Mouse (Mus musculus): ENCODE results near the gene Tarbp2. TPM values are rescaled to one million over a fixed set of nuclear protein-coding genes. Genes with fewer than 3 reads are reported as not detected.

Gene Tarbp2
- polyA plus RNA-seq, 1 experiment = 67.5 TPM

- Histone ChIP-seq H3K27ac (ENCODE audit: control insufficient read depth, insufficient read depth, low read depth, low read length, poor library complexity) (no peak overlapping the region), H3K4me1 (ENCODE audit: control insufficient read depth, insufficient read depth, low read length) (no peaks in the 10 kb centered on the region), H3K4me3 (replicated peaks; ENCODE audit: control insufficient read depth, low read depth, low read length) (no peak overlapping the region)
- 76% methylated on average over 4 of the region's 4 CpGs for WGBS
- no peak for TF ChIP-seq CTCF (IDR thresholded peaks at IDR 0.05; ENCODE audit: control insufficient read depth, insufficient read depth, low read length)
- TF ChIP-seq POLR2A (IDR thresholded peaks at IDR 0.05; ENCODE audit: borderline replicate concordance, control insufficient read depth, low read depth, low read length) = no peak
Observed at GRCm38 (mm10) chr15:102521480-102521879, 3.5 kb downstream of the Tarbp2 start.

GRCm38 (mm10) chr15:102524892-102525485 is 7.0 kb downstream of the Tarbp2 start, which contains the start of gene Npff:
Gene Npff (minus strand): TSS chr15:102524942.
- Histone ChIP-seq H3K4me3 (replicated peaks; ENCODE audit: control insufficient read depth, low read depth, low read length) (no peak within 1 kb of the TSS), H3K27ac (ENCODE audit: control insufficient read depth, insufficient read depth, low read depth, low read length, poor library complexity) (0 out of 2 replicates have a peak within 1 kb of the TSS, but pooled peaks have one; percentile 17), H3K4me1 (ENCODE audit: control insufficient read depth, insufficient read depth, low read length) (no peaks in the 10 kb centered on the region)
- TF ChIP-seq POLR2A (IDR thresholded peaks at IDR 0.05; ENCODE audit: borderline replicate concordance, control insufficient read depth, low read depth, low read length) (no peak), CTCF (IDR thresholded peaks at IDR 0.05; ENCODE audit: control insufficient read depth, insufficient read depth, low read length) (peak; percentile 94)
- WGBS = 22% methylated on average over 3 of the region's 3 CpGs

- TF ChIP-seq POLR2A (IDR thresholded peaks at IDR 0.05; ENCODE audit: borderline replicate concordance, control insufficient read depth, low read depth, low read length) = no peak
- TF ChIP-seq CTCF (IDR thresholded peaks at IDR 0.05; ENCODE audit: control insufficient read depth, insufficient read depth, low read length) = no peak
- H3K27ac ChIP-seq (ENCODE audit: control insufficient read depth, insufficient read depth, low read depth, low read length, poor library complexity) = no peak overlapping the region
- WGBS = 65% methylated on average over 6 of the region's 6 CpGs
- H3K4me3 ChIP-seq (replicated peaks; ENCODE audit: control insufficient read depth, low read depth, low read length) = no peak overlapping the region
- no peaks in the 10 kb centered on the region for H3K4me1 ChIP-seq (ENCODE audit: control insufficient read depth, insufficient read depth, low read length)
Observed at GRCm38 (mm10) chr15:102526111-102527002, 8.4 kb downstream of the Tarbp2 start.

GRCm38 (mm10) chr15:102527936-102528335 is 9.9 kb downstream of the Tarbp2 start:
- Histone ChIP-seq H3K4me1 (ENCODE audit: control insufficient read depth, insufficient read depth, low read length) (no peaks in the 10 kb centered on the region), H3K27ac (ENCODE audit: control insufficient read depth, insufficient read depth, low read depth, low read length, poor library complexity) (no peak overlapping the region), H3K4me3 (replicated peaks; ENCODE audit: control insufficient read depth, low read depth, low read length) (no peak overlapping the region)
- no peak for TF ChIP-seq POLR2A (IDR thresholded peaks at IDR 0.05; ENCODE audit: borderline replicate concordance, control insufficient read depth, low read depth, low read length)
- TF ChIP-seq CTCF (IDR thresholded peaks at IDR 0.05; ENCODE audit: control insufficient read depth, insufficient read depth, low read length) = peak; percentile 51
- WGBS = 77% methylated on average over 3 of the region's 3 CpGs

- H3K4me3 ChIP-seq (replicated peaks; ENCODE audit: control insufficient read depth, low read depth, low read length) = no peak overlapping the region
- H3K27ac ChIP-seq (ENCODE audit: control insufficient read depth, insufficient read depth, low read depth, low read length, poor library complexity) = no peak overlapping the region
- WGBS = 84% methylated on average over 1 of the region's 1 CpGs
- H3K4me1 ChIP-seq (ENCODE audit: control insufficient read depth, insufficient read depth, low read length) = no peaks in the 10 kb centered on the region
- TF ChIP-seq CTCF (IDR thresholded peaks at IDR 0.05; ENCODE audit: control insufficient read depth, insufficient read depth, low read length) (no peak), POLR2A (IDR thresholded peaks at IDR 0.05; ENCODE audit: borderline replicate concordance, control insufficient read depth, low read depth, low read length) (no peak)
Observed at GRCm38 (mm10) chr15:102528396-102528795, 10.4 kb downstream of the Tarbp2 start.

GRCm38 (mm10) chr15:102530566-102530965 is 12.6 kb downstream of the Tarbp2 start:
- H3K4me3 ChIP-seq (replicated peaks; ENCODE audit: control insufficient read depth, low read depth, low read length) = no peak overlapping the region
- no peak for TF ChIP-seq POLR2A (IDR thresholded peaks at IDR 0.05; ENCODE audit: borderline replicate concordance, control insufficient read depth, low read depth, low read length)
- TF ChIP-seq CTCF (IDR thresholded peaks at IDR 0.05; ENCODE audit: control insufficient read depth, insufficient read depth, low read length) = no peak
- H3K27ac ChIP-seq (ENCODE audit: control insufficient read depth, insufficient read depth, low read depth, low read length, poor library complexity) = no peak overlapping the region
- no peaks in the 10 kb centered on the region for H3K4me1 ChIP-seq (ENCODE audit: control insufficient read depth, insufficient read depth, low read length)
- WGBS = 60% methylated on average over 4 of the region's 4 CpGs

GRCm38 (mm10) chr15:102531586-102531985 is 13.6 kb downstream of the Tarbp2 start:
- H3K27ac ChIP-seq (ENCODE audit: control insufficient read depth, insufficient read depth, low read depth, low read length, poor library complexity) = no peak overlapping the region
- no peaks in the 10 kb centered on the region for H3K4me1 ChIP-seq (ENCODE audit: control insufficient read depth, insufficient read depth, low read length)
- no peak overlapping the region for H3K4me3 ChIP-seq (replicated peaks; ENCODE audit: control insufficient read depth, low read depth, low read length)
- 92% methylated on average over 4 of the region's 4 CpGs for WGBS
- no peak for TF ChIP-seq CTCF (IDR thresholded peaks at IDR 0.05; ENCODE audit: control insufficient read depth, insufficient read depth, low read length)
- TF ChIP-seq POLR2A (IDR thresholded peaks at IDR 0.05; ENCODE audit: borderline replicate concordance, control insufficient read depth, low read depth, low read length) = no peak

GRCm38 (mm10) chr15:102532106-102532900 is 14.3 kb downstream of the Tarbp2 start:
- H3K27ac ChIP-seq (ENCODE audit: control insufficient read depth, insufficient read depth, low read depth, low read length, poor library complexity) = no peak overlapping the region
- no peak for TF ChIP-seq CTCF (IDR thresholded peaks at IDR 0.05; ENCODE audit: control insufficient read depth, insufficient read depth, low read length)
- TF ChIP-seq POLR2A (IDR thresholded peaks at IDR 0.05; ENCODE audit: borderline replicate concordance, control insufficient read depth, low read depth, low read length) = no peak
- no peaks in the 10 kb centered on the region for H3K4me1 ChIP-seq (ENCODE audit: control insufficient read depth, insufficient read depth, low read length)
- no peak overlapping the region for H3K4me3 ChIP-seq (replicated peaks; ENCODE audit: control insufficient read depth, low read depth, low read length)
- WGBS = 87% methylated on average over 3 of the region's 3 CpGs
